Mouse (Mus musculus) CH12.LX (cell line): Measurements from ENCODE around the gene Chrna4.

Source experiments
- CHD2 ChIP-seq: IDR thresholded peaks from 2 replicates; pipeline ENCODE4 v1.6.1; 2011; ENCODE audit warnings: low read length, improper control_type of control experiment
- CTCF ChIP-seq, 2 experiments: IDR thresholded peaks in 1 of 2; conservative IDR thresholded peaks in 1 of 2; 2 replicates each; pipeline ENCODE4 v1.5.1; 2011 to 2012; ENCODE audit warnings: low read depth in 2 of 2, low read length in 2 of 2, improper control_type of control experiment in 1 of 2, inconsistent platforms in 1 of 2, mild to moderate bottlenecking in 1 of 2, moderate library complexity in 1 of 2
- EP300 ChIP-seq: IDR thresholded peaks from 2 replicates; pipeline ENCODE4 v1.6.1; 2011; ENCODE audit warnings: low read length, improper control_type of control experiment
- JUND ChIP-seq: conservative IDR thresholded peaks from 2 replicates; pipeline ENCODE4 v1.6.1; 2011; ENCODE audit warnings: low read depth, low read length, improper control_type of control experiment
- MYC ChIP-seq: IDR thresholded peaks from 2 replicates; pipeline ENCODE4 v1.6.1; 2011; ENCODE audit warnings: low read depth, mild to moderate bottlenecking, improper control_type of control experiment, low read length
- NELFE ChIP-seq: IDR thresholded peaks from 2 replicates; pipeline ENCODE4 v1.6.1; 2011; ENCODE audit warnings: low read depth, low read length, improper control_type of control experiment
- NRF1 ChIP-seq: IDR thresholded peaks from 2 replicates; pipeline ENCODE4 v1.6.1; 2014; ENCODE audit warnings: low read depth, mild to moderate bottlenecking, inconsistent platforms, low read length, improper control_type of control experiment, moderate library complexity
- POLR2A ChIP-seq: IDR thresholded peaks from 2 replicates; pipeline ENCODE4 v1.6.1; 2011; ENCODE audit warnings: low read depth, mild to moderate bottlenecking, improper control_type of control experiment, low read length
- TCF12 ChIP-seq: IDR thresholded peaks from 2 replicates; pipeline ENCODE4 v1.6.1; 2014; ENCODE audit warnings: low read depth, mild to moderate bottlenecking, inconsistent platforms, low read length, improper control_type of control experiment
- USF1 ChIP-seq: IDR thresholded peaks from 2 replicates; pipeline ENCODE4 v1.6.1; 2014; ENCODE audit warnings: low read depth, mild to moderate bottlenecking, inconsistent platforms, low read length, improper control_type of control experiment
- ZMIZ1 ChIP-seq: IDR thresholded peaks from 2 replicates; pipeline ENCODE4 v1.6.1; 2012; ENCODE audit warnings: low read depth, mild to moderate bottlenecking, inconsistent platforms, low read length, improper control_type of control experiment

- TF ChIP-seq CTCF (conservative IDR thresholded peaks at IDR 0.05 in 1 of 2, IDR thresholded peaks at IDR 0.05 in 1 of 2; ENCODE audit: low read depth in 2 of 2, low read length in 2 of 2), result no peak
- no peak for TF ChIP-seq TCF12
- no peak for TF ChIP-seq ZMIZ1
- no peak for TF ChIP-seq EP300
- no peak for TF ChIP-seq POLR2A
- no peak for TF ChIP-seq USF1
- TF ChIP-seq NELFE, result no peak
- no peak for TF ChIP-seq NRF1
- TF ChIP-seq MYC, result no peak
- no peak for TF ChIP-seq JUND
- TF ChIP-seq CHD2, result no peak
These were observed 46.4 kb downstream of the Chrna4 start for GRCm38 (mm10) chr2:180996905-180997304.
